Mouse (Mus musculus): ENCODE data around the gene 4930432K21Rik. TPM values are rescaled to one million over a fixed set of nuclear protein-coding genes. Genes with fewer than 3 reads are reported as not detected.

Gene 4930432K21Rik
- polyA plus RNA-seq, 2 experiments from 2014 or later: 0.40 to 1.2 TPM

GRCm38 (mm10) chr8:84193161-84193560, 45.3 kb downstream of the 4930432K21Rik start:
- no peak for ATAC-seq

DNA sequence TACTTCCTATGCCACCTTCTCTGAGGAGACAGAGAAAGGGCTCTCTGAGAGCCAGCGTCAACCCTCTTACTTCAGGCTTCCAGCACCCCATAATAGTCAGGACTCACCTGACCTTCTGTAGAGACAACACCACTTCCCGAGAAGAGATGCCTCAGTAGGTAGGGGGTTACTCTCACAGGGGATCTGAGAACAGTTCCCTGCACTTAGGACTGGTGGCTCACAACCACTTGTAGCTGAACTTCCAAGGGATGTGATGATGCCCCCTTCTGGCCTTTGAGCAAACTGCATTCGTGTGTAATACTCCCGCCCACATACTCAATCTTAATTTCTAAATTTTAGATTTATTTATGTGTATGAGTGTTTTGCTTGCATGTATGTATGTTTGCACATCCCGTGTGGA, 45.7 kb downstream of the 4930432K21Rik start:
- no peak for ATAC-seq

DNA sequence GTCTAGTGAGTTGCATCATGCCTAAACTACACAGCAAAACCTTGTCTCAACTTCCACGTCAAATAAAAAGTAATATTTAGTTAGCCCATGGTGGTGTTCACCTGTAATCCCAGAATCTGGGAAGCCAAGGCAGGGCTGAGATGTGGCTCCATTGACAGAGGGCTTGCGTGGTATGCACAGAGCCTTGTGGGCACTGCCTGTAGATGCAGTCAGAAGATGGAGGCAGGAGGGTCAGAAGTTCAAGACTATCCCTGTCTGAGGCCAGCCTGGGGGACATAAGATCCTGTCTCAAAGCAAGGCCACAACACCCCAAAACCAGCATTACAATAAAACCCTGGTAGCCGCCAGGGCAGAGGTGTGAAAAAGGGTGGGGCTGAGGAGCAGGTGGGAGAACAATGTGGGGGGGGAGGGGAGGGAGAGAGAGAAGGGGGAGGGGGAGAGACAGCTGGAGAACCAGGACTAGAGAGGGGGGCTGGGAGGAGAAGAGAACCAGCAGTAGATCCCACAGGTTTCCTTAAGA, 46.5 kb downstream of the 4930432K21Rik start:
- no peak for ATAC-seq

DNA sequence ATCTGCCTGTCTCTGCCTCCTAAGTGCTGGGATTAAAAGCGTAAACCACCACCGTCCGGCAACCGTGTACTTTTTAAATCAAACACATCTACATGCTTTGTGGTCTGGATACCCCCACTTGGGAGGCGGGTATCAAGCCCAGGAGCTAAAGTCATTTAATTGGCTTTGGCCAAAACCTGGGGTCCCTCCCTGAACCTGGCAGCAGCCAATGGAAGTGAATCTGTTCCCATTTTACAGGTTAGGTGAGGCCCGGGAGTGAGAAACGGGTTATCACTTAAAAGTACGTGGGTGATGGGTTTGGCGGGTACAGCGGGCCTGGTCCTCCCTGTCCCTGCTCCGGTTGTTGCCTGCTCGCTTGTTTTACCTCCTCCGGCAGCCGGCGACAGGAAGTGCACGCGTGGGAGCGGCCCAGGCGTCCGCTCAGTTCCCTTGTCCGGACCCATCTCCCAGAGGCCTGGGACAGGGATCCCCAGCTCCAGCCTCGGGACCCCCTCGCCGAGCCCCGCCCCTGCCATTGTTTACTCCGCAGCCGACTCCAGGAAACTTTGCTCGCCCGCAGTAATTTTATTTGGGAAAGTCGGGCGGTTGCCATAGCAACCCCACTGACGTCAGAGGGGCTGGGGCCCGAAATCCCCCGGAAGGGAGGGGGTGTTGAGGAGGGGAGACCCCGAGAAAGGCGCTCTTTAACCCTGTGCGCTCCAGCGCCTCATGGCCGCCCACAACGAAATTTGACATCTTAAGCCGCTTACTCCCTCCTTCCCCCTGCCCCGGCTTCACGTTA, 49.5 kb downstream of the 4930432K21Rik start:
- ATAC-seq: peak; percentile 21

GRCm38 (mm10) chr8:84197922-84198774, 50.3 kb downstream of the 4930432K21Rik start:
- ATAC-seq: peak; percentile 78

GRCm38 (mm10) chr8:84198871-84199270, 51.0 kb downstream of the 4930432K21Rik start:
- ATAC-seq: no peak

GRCm38 (mm10) chr8:84199348-84200125, 51.7 kb downstream of the 4930432K21Rik start:
- ATAC-seq: no peak

DNA sequence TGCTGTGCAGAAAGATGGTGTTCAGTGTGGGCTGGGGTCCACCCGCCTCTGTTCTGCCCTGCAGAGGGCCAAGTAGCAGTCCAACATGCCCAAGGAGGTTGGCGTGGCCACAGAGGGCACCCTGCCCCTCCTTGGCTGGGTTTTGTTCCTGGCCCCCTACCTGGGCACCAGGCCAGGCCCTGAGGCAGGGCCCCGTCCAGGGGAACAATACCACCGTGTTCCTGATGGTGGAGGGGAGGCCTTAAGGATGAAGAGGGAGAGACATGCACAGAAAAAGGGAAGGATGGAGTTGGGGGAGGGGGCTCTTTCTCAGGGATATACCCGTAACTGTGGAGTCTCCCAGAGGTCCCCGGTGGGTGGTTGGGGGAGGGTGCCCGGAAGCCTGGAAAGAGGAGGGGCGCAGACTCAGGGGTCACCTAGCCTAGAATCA, 52.3 kb downstream of the 4930432K21Rik start:
- ATAC-seq: no peak

DNA sequence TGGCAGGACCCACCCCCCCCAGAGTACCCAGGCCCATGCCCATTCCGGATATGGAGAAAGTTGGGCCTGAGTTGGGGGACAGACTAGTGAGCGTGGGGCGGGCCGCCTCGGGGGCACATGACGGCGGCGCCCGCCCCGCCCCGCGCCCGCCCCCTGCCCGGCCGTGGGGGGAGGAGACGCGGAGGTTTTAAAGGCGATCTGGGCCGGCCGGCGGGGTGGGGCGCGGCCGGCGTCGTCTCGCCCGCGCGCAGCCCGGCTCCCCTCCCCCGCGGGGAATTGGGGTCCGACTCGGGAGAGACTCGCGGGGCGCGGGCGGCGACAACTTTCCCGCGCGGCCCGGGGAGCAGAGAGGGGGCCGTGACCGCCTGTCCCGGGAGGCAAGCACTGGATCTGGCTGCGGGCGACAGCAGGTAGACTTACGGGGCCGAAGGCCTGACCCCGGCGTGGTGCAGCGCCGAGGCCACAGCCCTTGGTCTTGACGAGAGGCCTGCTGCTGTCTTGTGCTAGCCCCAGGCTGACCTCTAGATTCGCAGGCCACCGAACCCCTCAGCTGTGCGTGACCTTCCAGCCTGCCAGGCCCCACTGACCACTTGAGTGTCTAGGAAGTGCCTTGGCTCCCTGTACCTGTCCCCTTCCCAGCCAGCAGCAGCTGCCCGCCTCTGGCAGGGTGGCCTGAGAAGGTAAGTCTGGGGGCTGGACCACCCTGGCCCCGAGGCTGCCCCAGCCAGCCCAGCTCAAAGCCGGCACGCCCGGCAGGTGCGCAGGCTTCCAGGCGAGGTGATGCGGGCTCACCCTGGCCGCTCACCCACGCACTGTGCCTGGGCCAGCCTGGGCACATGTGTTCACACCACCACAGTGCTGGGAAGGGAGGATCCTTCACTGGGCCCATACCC, 53.1 kb downstream of the 4930432K21Rik start:
- no peak for ATAC-seq

DNA sequence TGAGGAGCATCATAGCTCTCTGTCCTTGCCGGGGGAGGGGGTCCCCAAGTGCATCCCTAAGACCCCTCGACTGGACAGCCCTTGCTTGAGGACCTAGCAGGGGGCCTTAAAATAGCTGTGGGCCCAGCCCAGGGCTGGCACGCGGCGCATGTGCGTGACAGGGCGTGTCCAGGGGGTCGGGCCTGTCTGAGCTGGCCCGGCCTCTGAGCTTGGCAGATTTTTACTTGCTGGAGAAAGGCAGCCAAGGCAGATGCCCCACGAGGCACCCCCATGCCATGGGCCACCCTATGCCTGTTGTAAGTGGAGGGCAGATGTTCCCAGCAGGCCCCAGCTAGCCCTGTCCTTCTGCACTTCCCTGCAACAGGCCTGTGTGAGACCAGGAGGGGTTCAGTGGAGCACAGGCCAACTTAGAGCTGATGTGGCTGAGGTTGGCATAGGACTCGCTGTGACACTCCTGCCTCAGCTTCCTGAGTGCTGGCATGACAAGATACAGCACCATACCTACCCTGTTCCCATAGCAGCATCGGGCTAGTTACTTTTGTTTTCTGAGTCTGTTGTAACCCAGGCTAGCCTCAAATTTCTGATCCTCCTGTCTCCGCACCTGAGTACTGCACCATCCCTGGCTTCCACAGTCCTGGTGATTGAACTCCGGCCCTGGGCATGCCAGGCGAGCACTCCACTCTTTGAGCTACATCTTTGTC, 53.9 kb downstream of the 4930432K21Rik start:
- no peak for ATAC-seq

- no peak for ATAC-seq
Observed at GRCm38 (mm10) chr8:84202466-84202865, 54.6 kb downstream of the 4930432K21Rik start.

GRCm38 (mm10) chr8:84202938-84203917, 55.4 kb downstream of the 4930432K21Rik start:
- peak; percentile 45 for ATAC-seq

DNA sequence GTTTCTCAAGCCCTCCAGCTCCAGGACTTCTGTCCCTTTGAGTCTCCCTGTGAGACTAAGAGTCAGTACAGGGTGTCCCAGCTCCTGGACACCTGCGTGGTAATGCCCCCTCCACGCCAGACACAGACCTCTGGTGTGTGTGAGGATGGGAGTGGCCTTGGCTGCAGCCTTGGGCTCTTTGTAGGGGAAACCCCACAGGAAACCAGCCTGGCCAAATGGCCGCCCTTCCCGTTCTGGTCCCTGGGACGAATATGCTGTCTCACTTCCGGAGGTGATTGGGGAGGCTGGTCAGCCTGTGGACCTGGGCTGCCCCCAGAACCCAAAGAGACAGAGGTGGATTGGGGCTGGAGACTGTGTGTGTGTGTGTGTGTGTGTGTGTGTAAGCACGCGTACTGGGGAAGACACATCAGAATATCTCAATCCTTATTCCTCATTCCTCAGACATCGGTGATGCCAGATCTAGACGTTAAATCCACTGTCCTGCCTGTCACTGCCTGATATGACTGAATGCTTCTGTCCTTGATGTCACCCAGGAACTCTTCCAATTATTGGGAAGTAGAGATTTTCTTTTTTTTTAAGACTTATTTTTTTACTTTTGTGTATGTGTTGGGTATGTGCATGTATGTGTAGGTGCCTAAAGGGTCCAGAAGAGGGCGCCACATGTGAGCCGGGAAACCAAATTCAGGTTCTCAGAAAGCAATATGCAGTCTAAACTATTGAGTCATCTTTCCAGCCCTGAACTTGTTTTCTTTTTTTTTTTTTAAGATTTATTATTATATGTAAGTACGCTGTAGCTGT, 56.3 kb downstream of the 4930432K21Rik start:
- ATAC-seq: peak; percentile 9

- ATAC-seq: no peak
Observed at GRCm38 (mm10) chr8:84205073-84205472, 57.2 kb downstream of the 4930432K21Rik start.

GRCm38 (mm10) chr8:84206666-84207065, 58.8 kb downstream of the 4930432K21Rik start:
- no peak for ATAC-seq

- no peak for ATAC-seq
Observed at GRCm38 (mm10) chr8:84207811-84208210, 60.0 kb downstream of the 4930432K21Rik start.

DNA sequence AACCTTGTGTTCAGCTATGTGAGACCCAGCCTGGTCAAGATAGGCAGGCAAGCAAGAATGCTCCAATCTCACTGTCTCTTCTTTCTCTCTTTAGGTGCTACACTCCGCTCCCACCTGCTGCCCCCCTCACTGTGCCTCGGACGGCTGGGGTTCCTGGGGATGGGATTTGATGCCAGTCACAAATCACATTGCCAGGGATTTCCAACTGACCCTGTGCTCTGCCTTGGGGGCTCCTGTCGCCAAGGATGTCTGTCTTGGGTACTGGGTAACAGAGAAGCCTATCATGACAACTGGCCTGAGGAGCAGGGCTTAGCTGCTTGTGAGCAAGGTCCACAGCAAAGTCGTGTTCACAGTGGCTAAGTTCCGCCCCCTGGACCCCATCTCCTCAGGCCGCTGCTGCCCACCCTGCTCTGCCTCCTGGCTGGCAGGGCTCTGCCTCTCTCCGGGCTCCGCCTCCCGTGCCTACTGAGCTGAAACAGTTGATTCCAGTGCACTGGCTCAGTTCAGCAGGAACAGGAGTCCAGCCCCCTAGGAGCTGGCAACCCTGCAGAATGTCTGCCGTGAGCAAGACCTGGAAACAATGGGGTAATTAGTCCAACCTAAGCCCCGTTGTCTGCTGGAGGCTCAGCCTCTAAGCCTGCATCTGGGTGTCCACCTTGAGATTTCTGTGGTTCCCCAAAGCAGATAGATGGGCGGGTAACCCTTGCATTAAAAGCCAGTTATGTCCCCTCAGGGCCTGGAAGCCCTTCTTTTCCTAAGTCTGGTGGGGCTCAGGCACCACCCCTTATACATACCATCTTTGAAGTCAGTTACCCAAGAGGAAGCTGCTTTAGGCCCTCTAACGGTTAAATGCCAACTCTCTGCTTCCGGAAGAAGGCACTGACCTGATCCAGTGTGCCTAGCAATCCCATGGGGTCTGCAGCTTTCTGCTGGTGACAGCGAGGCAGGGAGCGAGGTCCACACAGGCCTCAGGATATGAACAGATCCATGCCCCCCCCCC, 60.9 kb downstream of the 4930432K21Rik start:
- ATAC-seq: no peak

Data from activated CD4-positive, CD25-positive, alpha-beta regulatory T cell, adult 4 months (primary cell).